Mouse (Mus musculus) heart, adult 2 months (tissue): ENCODE measurements around the gene Tmprss12.

Source experiments
- CTCF ChIP-seq: fragments of 200-600 bp; IDR thresholded peaks from 2 replicates; pipeline ENCODE4 v1.8.1; 2022; ENCODE audit warnings: antibody characterized with exemption, mild to moderate bottlenecking, moderate library complexity
- EP300 ChIP-seq: fragments of 200-500 bp; IDR thresholded peaks from 2 replicates; pipeline ENCODE4 v1.6.1; 2011; ENCODE audit warnings: low read depth, low read length, control low read depth; ENCODE audit not compliant: insufficient read depth
- POLR2A ChIP-seq: fragments of 200-500 bp; IDR thresholded peaks from 2 replicates; pipeline ENCODE4 v1.6.1; 2011; ENCODE audit warnings: mild to moderate bottlenecking, low read depth, low read length, control low read depth; ENCODE audit not compliant: insufficient read depth

DNA sequence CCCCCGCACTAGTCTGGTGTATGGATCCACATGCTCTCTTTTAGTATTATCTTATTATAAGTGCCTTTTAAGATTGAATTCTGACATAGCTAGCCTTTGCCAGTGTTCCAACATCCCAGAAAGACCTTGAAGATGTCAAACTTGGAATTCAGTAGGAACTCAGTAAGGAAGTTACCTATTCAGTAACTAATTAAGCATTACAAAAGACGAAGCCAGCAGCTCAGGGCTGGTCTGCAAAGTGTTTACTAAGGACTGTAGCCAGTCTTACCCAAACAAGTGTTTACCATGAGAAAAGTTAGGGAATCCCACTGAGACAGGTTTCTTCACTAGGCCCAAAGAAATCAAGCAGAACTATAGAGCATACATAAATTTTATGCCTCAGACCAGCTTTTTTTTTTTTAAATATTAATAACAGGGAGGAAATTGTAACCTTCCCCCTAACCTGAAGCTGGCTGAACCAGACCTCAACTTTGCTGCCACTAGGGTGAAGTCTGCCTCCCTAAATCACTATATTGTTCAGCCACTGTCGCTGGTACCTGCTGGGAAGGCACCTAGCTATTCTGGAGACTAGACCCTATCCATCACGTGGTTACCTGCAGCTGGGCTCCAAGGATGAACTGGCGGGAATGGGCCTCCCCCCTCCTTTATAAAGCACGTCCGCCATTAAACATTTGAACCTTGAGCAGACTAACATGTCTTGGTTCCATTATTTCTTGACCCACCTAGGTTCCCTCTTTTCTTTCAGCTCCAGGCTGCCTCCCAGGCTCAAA lies 5.7 kb upstream of the Tmprss12 start:
- TF ChIP-seq CTCF (no peak), POLR2A (no peak), EP300 (no peak)
